ENCODE assay signal across 25 mouse cellular contexts in genomic region chr13:11092911-11093310, GRCm38 (mm10).
DNase-seq lines count a peak whose midpoint lies in the region; ATAC-seq and TF ChIP-seq lines count a peak whose summit lies in the region.
"Had no signal": no experiment of that assay in that cellular context is flagged by ENCODE, and none has a peak within 500 bp of the region (broad histone marks: within the 10 kb centered on the region; RNA-seq: fewer than 3 reads in every experiment).

No protein-coding gene starts in this region.

- no peaks in the 10 kb centered on the region for H3K27me3 ChIP-seq in hindbrain, embryonic 14.5 days (ENCODE audit: control insufficient read depth, insufficient read depth, low read length)
- H3K27me3 ChIP-seq in hindbrain, postnatal 0 days (ENCODE audit: insufficient read depth, low read length), result no peaks in the 10 kb centered on the region
- H3K27me3 ChIP-seq in kidney, postnatal 0 days (ENCODE audit: insufficient read depth, low read length), result no peaks in the 10 kb centered on the region
- no peaks in the 10 kb centered on the region for H3K27me3 ChIP-seq in lung, embryonic 16.5 days (ENCODE audit: control insufficient read depth, insufficient read depth, low read depth, low read length)
- H3K27me3 ChIP-seq: forebrain, embryonic 13.5 days; heart, embryonic 15.5 days; hindbrain, embryonic 13.5 days; Patski had no signal

- no peak overlapping the region for H3K4me3 ChIP-seq in hindbrain, embryonic 14.5 days (replicated peaks; ENCODE audit: low read length)
- H3K4me3 ChIP-seq in hindbrain, postnatal 0 days (ENCODE audit: low read length), result no peak overlapping the region
- H3K4me3 ChIP-seq in kidney, postnatal 0 days (replicated peaks; ENCODE audit: low read depth, low read length), result no peak overlapping the region
- H3K4me3 ChIP-seq in lung, embryonic 16.5 days (ENCODE audit: low read length), result no peak overlapping the region
- H3K4me3 ChIP-seq: embryonic facial prominence, embryonic 10.5 days; forebrain, embryonic 13.5 days; heart, adult 2 months; heart, embryonic 15.5 days; hindbrain, embryonic 13.5 days had no signal

- no peak overlapping the region for H3K27ac ChIP-seq in hindbrain, embryonic 14.5 days
- H3K27ac ChIP-seq in hindbrain, postnatal 0 days, result no peak overlapping the region
- no peak overlapping the region for H3K27ac ChIP-seq in kidney, postnatal 0 days
- no peak overlapping the region for H3K27ac ChIP-seq in lung, embryonic 16.5 days (ENCODE audit: low read length)
- H3K27ac ChIP-seq: embryonic facial prominence, embryonic 10.5 days; forebrain, embryonic 13.5 days; heart, adult 2 months; heart, embryonic 15.5 days; hindbrain, embryonic 13.5 days had no signal

- H3K4me1 ChIP-seq in hindbrain, embryonic 14.5 days (replicated peaks; ENCODE audit: control insufficient read depth, insufficient read depth, low read length), result no peaks in the 10 kb centered on the region
- H3K4me1 ChIP-seq in hindbrain, postnatal 0 days (ENCODE audit: insufficient read depth, low read length), result no peaks in the 10 kb centered on the region
- H3K4me1 ChIP-seq in kidney, postnatal 0 days (replicated peaks; ENCODE audit: insufficient read depth, low read length), result no peaks in the 10 kb centered on the region
- no peaks in the 10 kb centered on the region for H3K4me1 ChIP-seq in lung, embryonic 16.5 days (replicated peaks; ENCODE audit: control insufficient read depth, insufficient read depth, low read length)
- H3K4me1 ChIP-seq: embryonic facial prominence, embryonic 10.5 days; forebrain, embryonic 13.5 days; heart, embryonic 15.5 days; hindbrain, embryonic 13.5 days had no signal

- WGBS in hindbrain, embryonic 14.5 days, result 69% methylated on average over 2 of the region's 2 CpGs
- WGBS in hindbrain, postnatal 0 days, result 62% methylated on average over 2 of the region's 2 CpGs
- WGBS in kidney, postnatal 0 days, result 60% methylated on average over 2 of the region's 2 CpGs
- 27% methylated on average over 2 of the region's 2 CpGs for WGBS in lung, embryonic 16.5 days

- no peak overlapping the region for H3K9ac ChIP-seq in hindbrain, embryonic 14.5 days
- no peak overlapping the region for H3K9ac ChIP-seq in hindbrain, postnatal 0 days (replicated peaks; ENCODE audit: low read length)
- H3K9ac ChIP-seq in kidney, postnatal 0 days (ENCODE audit: low read depth, low read length), result no peak overlapping the region
- H3K9ac ChIP-seq in lung, embryonic 16.5 days (ENCODE audit: low read length), result no peak overlapping the region
- H3K9ac ChIP-seq: forebrain, embryonic 13.5 days; forebrain, postnatal 0 days; heart, embryonic 15.5 days; hindbrain, embryonic 13.5 days had no signal

- H3K9me3 ChIP-seq in hindbrain, embryonic 14.5 days (ENCODE audit: control insufficient read depth, low read length), result no peaks in the 10 kb centered on the region
- no peaks in the 10 kb centered on the region for H3K9me3 ChIP-seq in hindbrain, postnatal 0 days (ENCODE audit: low read length)
- no peaks in the 10 kb centered on the region for H3K9me3 ChIP-seq in kidney, postnatal 0 days (replicated peaks; ENCODE audit: low read length)
- no peaks in the 10 kb centered on the region for H3K9me3 ChIP-seq in lung, embryonic 16.5 days (ENCODE audit: control insufficient read depth, low read length)
- H3K9me3 ChIP-seq: forebrain, embryonic 13.5 days; G1E; heart, embryonic 15.5 days; hindbrain, embryonic 13.5 days had no signal

- TF ChIP-seq CTCF in hindbrain, postnatal 0 days (IDR thresholded peaks at IDR 0.05; ENCODE audit: low read depth), result no peak
- no peak for TF ChIP-seq CTCF in kidney, postnatal 0 days (IDR thresholded peaks at IDR 0.05; ENCODE audit: low read depth)

- no peaks in the 10 kb centered on the region for H3K36me3 ChIP-seq in hindbrain, embryonic 14.5 days (replicated peaks; ENCODE audit: control insufficient read depth, insufficient read depth)
- no peaks in the 10 kb centered on the region for H3K36me3 ChIP-seq in hindbrain, postnatal 0 days (ENCODE audit: insufficient read depth, low read length)
- H3K36me3 ChIP-seq in kidney, postnatal 0 days (ENCODE audit: insufficient read depth, low read length), result no peaks in the 10 kb centered on the region
- H3K36me3 ChIP-seq in lung, embryonic 16.5 days (ENCODE audit: control insufficient read depth, insufficient read depth, low read length), result no peaks in the 10 kb centered on the region
- H3K36me3 ChIP-seq: embryonic facial prominence, embryonic 10.5 days; G1E; heart, embryonic 15.5 days; hindbrain, embryonic 13.5 days had no signal

- no peak for ATAC-seq in hindbrain, embryonic 14.5 days (ENCODE audit: low FRiP score)
- ATAC-seq in hindbrain, postnatal 0 days, result no peak
- no peak for ATAC-seq in kidney, postnatal 0 days (replicated peaks; ENCODE audit: low FRiP score, low read depth)
- peak; percentile 45; the same call in 1 of the 2 replicates for ATAC-seq in lung, embryonic 16.5 days (ENCODE audit: low read depth)
- ATAC-seq: activated CD4-positive, CD25-positive, alpha-beta regulatory T cell, adult 4 months; CD4-positive, CD25-positive, alpha-beta regulatory T cell, adult 4 months; forebrain, embryonic 13.5 days; forebrain, postnatal 0 days; Patski had no signal

- peak; percentile 25 for DNase-seq in hindbrain, embryonic 14.5 days (ENCODE audit: low spot score)
- DNase-seq in hindbrain, postnatal 0 days (ENCODE audit: low spot score), result no peak
- peak; percentile 86 for DNase-seq in kidney, postnatal 0 days (ENCODE audit: low spot score)
- no peak for DNase-seq in kidney, adult 9 months
- DNase-seq in lung, postnatal 25 days (ENCODE audit: low spot score), result no peak
- DNase-seq in MN1 (ENCODE audit: low spot score), result no peak
- DNase-seq: adrenal gland, postnatal 14 days; B cell, adult 2 months; cerebellum, adult 18-20 months; cerebellum, adult 9-11 months; cerebellum, postnatal 36 days; forebrain, postnatal 0 days; gastrocnemius, postnatal 14 days; heart, adult 2 months; heart, postnatal 14 days had no signal

- H3K4me2 ChIP-seq in hindbrain, embryonic 14.5 days (replicated peaks), result no peak overlapping the region
- H3K4me2 ChIP-seq in hindbrain, postnatal 0 days (ENCODE audit: low read depth, low read length), result no peak overlapping the region
- H3K4me2 ChIP-seq in kidney, postnatal 0 days (ENCODE audit: low read length), result no peak overlapping the region
- H3K4me2 ChIP-seq in lung, embryonic 16.5 days (ENCODE audit: low read depth, low read length), result no peak overlapping the region
- H3K4me2 ChIP-seq: forebrain, embryonic 13.5 days; heart, embryonic 11.5 days; heart, embryonic 15.5 days; hindbrain, embryonic 13.5 days had no signal

Comparison
In these comparisons a context has a peak if more than half of its experiments do, and no peak if none do; other contexts are left out.
1. DNase-seq: peak in hindbrain, embryonic 14.5 days (single experiment) and kidney, postnatal 0 days (single experiment); none in hindbrain, postnatal 0 days (single experiment), kidney, adult 9 months (single experiment), lung, postnatal 25 days (single experiment) and MN1 (single experiment).